Comparison of ENCODE assay signal across 8 mouse cellular contexts in genomic region chr14:105500966-105501741, GRCm38 (mm10).
DNase-seq lines count a peak whose midpoint lies in the region; ATAC-seq and TF ChIP-seq lines count a peak whose summit lies in the region.

No protein-coding gene starts in this region.

- H3K4me3 ChIP-seq in layer of hippocampus, adult 2 months, result no peak overlapping the region
- H3K4me3 ChIP-seq in hindbrain, embryonic 12.5 days, result no peak overlapping the region

- ATAC-seq in hindbrain, embryonic 12.5 days (ENCODE audit: low FRiP score), result no peak
- peak; percentile 30; the same call in 1 of the 2 replicates for ATAC-seq in megakaryocyte progenitor cell, adult 5-6 weeks (replicated peaks; ENCODE audit: poor library complexity)

- TF ChIP-seq CTCF in layer of hippocampus, adult 2 months (conservative IDR thresholded peaks at IDR 0.05), result no peak

- H3K9ac ChIP-seq in hindbrain, embryonic 12.5 days, result no peak overlapping the region

- H3K27me3 ChIP-seq in hindbrain, embryonic 12.5 days, result no peaks in the 10 kb centered on the region

- peak overlapping the region; percentile 34 for H3K4me2 ChIP-seq in hindbrain, embryonic 12.5 days (replicated peaks)

- no peaks in the 10 kb centered on the region for H3K9me3 ChIP-seq in hindbrain, embryonic 12.5 days (replicated peaks)

- WGBS in hindbrain, embryonic 12.5 days, result 4% methylated on average over 21 of the region's 21 CpGs

- peak overlapping the region; percentile 53 for H3K27ac ChIP-seq in layer of hippocampus, adult 2 months
- peak overlapping the region; percentile 55; the same call in 1 of the 2 replicates for H3K27ac ChIP-seq in hindbrain, embryonic 12.5 days

- DNase-seq in layer of hippocampus, adult 2 months (ENCODE audit: low spot score in 2 of 2), result no peak
- DNase-seq in layer of hippocampus, postnatal 14 days (ENCODE audit: low spot score in 2 of 2), result no peak
- peak; percentile 79 for DNase-seq in embryo, embryonic 10.5 days (ENCODE audit: low spot score)
- no peak for DNase-seq in gastrocnemius, postnatal 4 days (ENCODE audit: low spot score in 2 of 2)
- DNase-seq in gastrocnemius, postnatal 25 days, result no peak
- DNase-seq in spleen, adult 12 weeks (ENCODE audit: low spot score), result no peak

- peaks cover 41% of the 10 kb centered on the region for H3K4me1 ChIP-seq in hindbrain, embryonic 12.5 days

- H3K36me3 ChIP-seq in hindbrain, embryonic 12.5 days, result no peaks in the 10 kb centered on the region
